Mouse (Mus musculus): ENCODE data around the gene Zfp990.

DNA sequence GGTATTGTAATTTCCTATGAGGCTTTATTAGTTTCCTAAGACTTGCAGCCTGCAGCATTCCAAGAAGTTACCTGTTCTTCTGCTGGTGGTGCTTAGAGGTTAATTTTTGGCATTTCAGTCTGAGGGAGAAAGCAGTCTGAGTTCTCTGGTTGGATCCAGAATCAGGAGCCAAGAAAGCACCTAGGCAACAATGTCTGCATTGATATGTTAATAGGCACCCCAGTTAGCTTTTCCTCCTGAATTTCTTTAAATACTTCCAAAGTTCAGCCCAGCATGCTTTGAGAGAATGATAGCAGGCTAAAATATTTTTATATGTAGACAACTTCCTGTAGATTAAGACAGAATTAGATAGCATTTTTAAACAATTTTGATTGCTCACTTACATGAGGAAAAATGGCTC lies 21.2 kb upstream of the Zfp990 start:
- no peak for TF ChIP-seq POLR2AphosphoS2 (IDR thresholded peaks at IDR 0.05; ENCODE audit: insufficient read length, low read depth)
- TF ChIP-seq USF1 (IDR thresholded peaks at IDR 0.05; ENCODE audit: low read depth), result no peak
- no peak for TF ChIP-seq POLR2A (IDR thresholded peaks at IDR 0.05; ENCODE audit: insufficient read length, low read depth)
- TF ChIP-seq MAX (IDR thresholded peaks at IDR 0.05; ENCODE audit: low read depth), result no peak
- no peak for TF ChIP-seq TCF3 (IDR thresholded peaks at IDR 0.05; ENCODE audit: insufficient read length, low read depth)
